Mouse (Mus musculus) forebrain, embryonic 11.5 days (tissue): Measurements from ENCODE around the gene Gm9945. TPM values are rescaled to one million over a fixed set of nuclear protein-coding genes. Genes with fewer than 3 reads are reported as not detected.
A peak's percentile ranks its signal among the peaks of the same experiment; 100 is the strongest.

Source experiments
- ATAC-seq: fragments of 200-750 bp; cut with Nextera tagmentation; replicated peaks from 2 replicates; pipeline ENCODE4 v1.8.0; 2017; ENCODE audit warnings: moderate TSS enrichment; ENCODE audit not compliant: low FRiP score
- DNase-seq: peaks from one replicate; pipeline ENCODE4 v3.0.0-alpha.2; 2017; ENCODE audit warnings: low spot score
- H3K27ac ChIP-seq: fragments of 300-500 bp; sonication (generic); 2 replicates; pipeline ENCODE4 v1.5.1; 2014; ENCODE audit warnings: low read depth, low read length
- H3K27me3 ChIP-seq: fragments of 300-500 bp; sonication (generic); 2 replicates; pipeline ENCODE4 v1.6.1; 2014; ENCODE audit warnings: mild to moderate bottlenecking, low read length, mixed read lengths; ENCODE audit not compliant: control insufficient read depth, insufficient read depth
- H3K36me3 ChIP-seq: fragments of 300-500 bp; sonication (generic); 2 replicates; pipeline ENCODE4 v1.6.1; 2014; ENCODE audit warnings: mild to moderate bottlenecking, low read length, moderate library complexity, mixed read lengths; ENCODE audit not compliant: control insufficient read depth, insufficient read depth
- H3K4me1 ChIP-seq: fragments of 300-500 bp; sonication (generic); replicated peaks from 2 replicates; pipeline ENCODE4 v1.6.1; 2014; ENCODE audit warnings: low read length, mixed read lengths; ENCODE audit not compliant: control insufficient read depth, insufficient read depth
- H3K4me2 ChIP-seq: fragments of 300-500 bp; sonication (generic); 2 replicates; pipeline ENCODE4 v1.6.1; 2014; ENCODE audit warnings: low read depth, mild to moderate bottlenecking, low read length, moderate library complexity, mixed read lengths; ENCODE audit not compliant: severe bottlenecking
- H3K4me3 ChIP-seq: fragments of 300-500 bp; sonication (generic); 2 replicates; pipeline ENCODE4 v1.5.1; 2014; ENCODE audit warnings: low read depth, low read length
- H3K9ac ChIP-seq: fragments of 300-500 bp; sonication (generic); 2 replicates; pipeline ENCODE4 v1.6.1; 2014; ENCODE audit warnings: low read length
- H3K9me3 ChIP-seq: fragments of 300-500 bp; sonication (generic); 2 replicates; pipeline ENCODE4 v1.6.1; 2016; ENCODE audit warnings: low read length, mixed read lengths; ENCODE audit not compliant: control insufficient read depth
- WGBS: fragments of 180-500 bp; shearing (Covaris S2); extraction: QIAGEN DNeasy Blood & Tissue Kit; methylation state at CpG from one replicate; pipeline ENCODE4 v1.1.7; 2014; 5-methylcytosine and 5-hydroxymethylcytosine counted together
- polyA plus RNA-seq: library from polyadenylated mRNA; unstranded; fragments of >200 nt; fragmentation: Nextera tagmentation; extraction: Ambion mirVana; gene quantifications from 2 replicates; pipeline ENCODE4 v1.2.1, GENCODE M21; 2014

The Gm9945 gene
- polyA plus RNA-seq, 1 experiment from 2014 or later = not detected

DNA sequence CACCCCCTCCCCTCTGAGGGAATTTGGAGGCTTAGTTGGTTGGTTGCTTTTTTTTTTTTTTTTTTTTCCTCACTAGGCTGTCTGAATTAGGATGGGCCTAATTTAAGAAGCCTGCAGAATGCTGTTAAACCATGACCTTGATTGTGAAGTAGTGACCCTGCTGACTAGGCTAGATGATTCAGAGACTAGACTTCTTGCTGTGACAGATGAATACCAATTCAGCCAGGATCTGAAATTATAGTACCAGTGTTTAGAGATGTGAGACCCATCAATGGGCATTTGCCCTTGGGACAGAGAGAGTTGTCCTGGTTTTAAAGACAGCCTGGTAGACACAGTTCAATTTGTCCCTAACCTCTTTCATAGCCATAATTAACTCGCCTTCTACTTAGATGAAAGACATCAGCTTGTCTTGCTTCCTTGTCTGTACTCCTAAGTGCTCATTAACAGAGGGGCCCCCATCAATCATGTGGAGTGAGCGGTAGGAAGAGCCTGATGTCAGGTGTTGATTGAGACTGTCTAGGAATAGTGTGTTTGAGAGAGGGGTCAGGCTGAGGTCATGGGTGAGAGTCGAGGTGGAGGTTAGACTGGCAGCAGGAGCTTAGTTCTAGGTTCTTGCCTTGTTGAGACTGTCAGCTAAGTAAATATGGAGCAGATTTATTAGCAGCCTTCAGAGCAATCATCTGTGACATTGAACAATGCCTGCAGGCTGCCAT, 13.4 kb downstream of the Gm9945 start:
- Histone ChIP-seq H3K9ac (no peak overlapping the region), H3K9me3 (no peaks in the 10 kb centered on the region), H3K4me1 (peaks cover 10% of the 10 kb centered on the region; the same call in 1 of the 2 replicates), H3K27me3 (no peaks in the 10 kb centered on the region), H3K4me3 (no peak overlapping the region), H3K4me2 (no peak overlapping the region), H3K36me3 (no peaks in the 10 kb centered on the region), H3K27ac (no peak overlapping the region)
- DNase-seq (peak; percentile 62), ATAC-seq (peak; percentile 59)
- WGBS = 13% methylated on average over 3 of the region's 3 CpGs

- H3K27me3 ChIP-seq = no peaks in the 10 kb centered on the region
- H3K4me1 ChIP-seq = peaks cover 12% of the 10 kb centered on the region; the same call in 1 of the 2 replicates
- 12% methylated on average over 6 of the region's 6 CpGs for WGBS
- H3K9me3 ChIP-seq = no peaks in the 10 kb centered on the region
- H3K4me2 ChIP-seq = no peak overlapping the region
- no peak overlapping the region for H3K4me3 ChIP-seq
- no peak for ATAC-seq
- H3K9ac ChIP-seq = no peak overlapping the region
- H3K27ac ChIP-seq = peak overlapping the region; percentile 48
- DNase-seq = no peak
- no peaks in the 10 kb centered on the region for H3K36me3 ChIP-seq
These were observed 15.5 kb downstream of the Gm9945 start for GRCm38 (mm10) chr11:53495417-53495816.

GRCm38 (mm10) chr11:53496946-53497345, 17.0 kb downstream of the Gm9945 start:
- no peaks in the 10 kb centered on the region for H3K27me3 ChIP-seq
- H3K4me3 ChIP-seq = no peak overlapping the region
- no peak overlapping the region for H3K4me2 ChIP-seq
- 84% methylated on average over 6 of the region's 6 CpGs for WGBS
- no peaks in the 10 kb centered on the region for H3K9me3 ChIP-seq
- DNase-seq (no peak), ATAC-seq (no peak)
- no peak overlapping the region for H3K9ac ChIP-seq
- no peak overlapping the region for H3K27ac ChIP-seq
- no peaks in the 10 kb centered on the region for H3K36me3 ChIP-seq
- peaks cover 14% of the 10 kb centered on the region; the same call in 1 of the 2 replicates for H3K4me1 ChIP-seq

- Histone ChIP-seq H3K9ac (no peak overlapping the region), H3K27ac (no peak overlapping the region), H3K4me2 (peak overlapping the region; percentile 34; the same call in 1 of the 2 replicates), H3K9me3 (no peaks in the 10 kb centered on the region), H3K36me3 (no peaks in the 10 kb centered on the region), H3K4me1 (peaks cover 4% of the 10 kb centered on the region; the same call in 1 of the 2 replicates), H3K27me3 (no peaks in the 10 kb centered on the region), H3K4me3 (no peak overlapping the region)
- ATAC-seq (peak; percentile 46; the same call in 1 of the 2 replicates), DNase-seq (peak; percentile 61)
- whole genome bisulfite sequencing = 9% methylated on average over 11 of the region's 11 CpGs
These were observed 20.6 kb downstream of the Gm9945 start for GRCm38 (mm10) chr11:53500569-53500968.

GRCm38 (mm10) chr11:53502039-53502765, 22.2 kb downstream of the Gm9945 start:
- no peak overlapping the region for H3K9ac ChIP-seq
- no peak overlapping the region for H3K4me3 ChIP-seq
- peaks cover 4% of the 10 kb centered on the region; the same call in 1 of the 2 replicates for H3K4me1 ChIP-seq
- no peaks in the 10 kb centered on the region for H3K36me3 ChIP-seq
- 83% methylated on average over 8 of the region's 8 CpGs for whole genome bisulfite sequencing
- ATAC-seq (no peak), DNase-seq (no peak)
- H3K27me3 ChIP-seq = no peaks in the 10 kb centered on the region
- H3K4me2 ChIP-seq = no peak overlapping the region
- H3K9me3 ChIP-seq = no peaks in the 10 kb centered on the region
- no peak overlapping the region for H3K27ac ChIP-seq

DNA sequence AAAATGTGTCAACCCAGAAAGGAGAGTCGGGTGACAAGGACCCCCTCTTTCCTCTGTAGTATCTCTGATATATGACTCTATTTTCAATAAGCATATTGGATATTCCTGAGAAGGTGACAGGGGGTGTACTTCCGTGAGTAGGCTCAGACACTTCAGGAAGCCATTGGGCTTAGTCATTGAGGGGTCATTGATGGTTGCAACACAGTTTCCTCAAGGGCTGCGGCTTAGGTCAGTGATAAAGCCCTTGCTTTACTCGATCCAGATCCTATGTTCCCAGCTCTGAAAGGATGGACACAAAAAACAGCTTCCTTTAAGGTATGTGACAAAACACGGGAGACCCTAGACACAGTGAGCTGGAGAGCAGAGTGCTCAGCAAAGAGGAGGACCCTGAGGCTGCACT, 23.8 kb downstream of the Gm9945 start:
- H3K4me2 ChIP-seq = no peak overlapping the region

DNA sequence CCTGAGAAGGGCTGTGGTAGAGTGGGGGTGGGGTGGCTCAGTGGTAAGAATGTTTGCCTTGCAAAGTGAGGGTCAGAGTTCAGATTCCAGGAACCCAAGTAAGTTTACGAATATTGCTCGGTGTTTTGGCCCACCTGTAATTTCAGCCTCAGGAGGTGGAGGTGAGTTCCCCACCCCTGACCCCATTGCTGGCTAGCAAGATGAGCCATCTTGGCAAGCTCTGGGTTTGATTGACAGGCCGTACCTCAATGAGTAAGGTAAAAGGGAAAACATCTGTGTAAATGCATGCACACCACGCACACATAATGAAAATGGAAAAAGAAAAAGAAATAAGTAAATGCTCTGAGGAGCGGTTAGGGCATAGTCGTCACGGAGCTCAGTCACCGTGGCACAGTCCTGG, 24.4 kb downstream of the Gm9945 start:
- Histone ChIP-seq H3K4me1 (peaks cover 4% of the 10 kb centered on the region; the same call in 1 of the 2 replicates), H3K27ac (no peak overlapping the region), H3K4me3 (no peak overlapping the region), H3K9ac (no peak overlapping the region), H3K4me2 (no peak overlapping the region), H3K36me3 (no peaks in the 10 kb centered on the region), H3K9me3 (no peaks in the 10 kb centered on the region), H3K27me3 (no peaks in the 10 kb centered on the region)
- ATAC-seq (no peak), DNase-seq (no peak)
- 93% methylated on average over 8 of the region's 8 CpGs for WGBS

More for the DNA sequence above, 23.8 kb downstream of the Gm9945 start:
- H3K9ac ChIP-seq = no peak overlapping the region
- H3K27me3 ChIP-seq = no peaks in the 10 kb centered on the region
- ATAC-seq = no peak
- H3K36me3 ChIP-seq = no peaks in the 10 kb centered on the region
- no peak for DNase-seq
- no peak overlapping the region for H3K4me3 ChIP-seq
- H3K27ac ChIP-seq = no peak overlapping the region
- H3K9me3 ChIP-seq = no peaks in the 10 kb centered on the region
- peaks cover 4% of the 10 kb centered on the region; the same call in 1 of the 2 replicates for H3K4me1 ChIP-seq
- 86% methylated on average over 5 of the region's 5 CpGs for WGBS

- Histone ChIP-seq H3K27me3 (no peaks in the 10 kb centered on the region), H3K4me1 (peaks cover 4% of the 10 kb centered on the region; the same call in 1 of the 2 replicates), H3K4me2 (no peak overlapping the region), H3K9me3 (no peaks in the 10 kb centered on the region), H3K36me3 (no peaks in the 10 kb centered on the region), H3K9ac (no peak overlapping the region), H3K27ac (no peak overlapping the region), H3K4me3 (no peak overlapping the region)
- no peak for ATAC-seq
- WGBS = 85% methylated on average over 5 of the region's 5 CpGs
- DNase-seq = no peak
These were observed 25.2 kb downstream of the Gm9945 start for GRCm38 (mm10) chr11:53505026-53505663.
